Mouse (Mus musculus) lung, adult 2 months (tissue): ENCODE measurements at regions not wholly inside any gene's neighbourhood (a gene's known extent, or its start where the extent isn't known, plus 50 kb on each side); places are given as distances from the start of the nearest gene placed in this dataset.

Source experiments
- DNase-seq: peaks from one replicate; pipeline ENCODE4 v3.0.0; 2022
- H3K4me1 ChIP-seq: fragments of 200-500 bp; 2 replicates; pipeline ENCODE4 v1.6.1; 2011; ENCODE audit warnings: low read length; ENCODE audit not compliant: control insufficient read depth, insufficient read depth
- H3K4me3 ChIP-seq: fragments of 200-500 bp; replicated peaks from 2 replicates; pipeline ENCODE3; 2011; ENCODE audit warnings: low read depth, mild to moderate bottlenecking, control low read depth, low read length; ENCODE audit errors: extremely low read depth
- CTCF ChIP-seq: fragments of 200-500 bp; IDR thresholded peaks from 2 replicates; pipeline ENCODE4 v1.5.1; 2011; ENCODE audit warnings: mild to moderate bottlenecking, low read length, control low read depth; ENCODE audit not compliant: insufficient read depth
- POLR2A ChIP-seq: fragments of 200-500 bp; IDR thresholded peaks from 2 replicates; pipeline ENCODE4 v1.6.1; 2011; ENCODE audit warnings: low read depth, mild to moderate bottlenecking, control low read depth, low read length, borderline replicate concordance; ENCODE audit errors: extremely low read depth
- WGBS: fragments of 180-500 bp; shearing (Covaris S2); methylation state at CpG from one replicate; pipeline ENCODE4 v1.1.7; 2018; 5-methylcytosine and 5-hydroxymethylcytosine counted together

DNA sequence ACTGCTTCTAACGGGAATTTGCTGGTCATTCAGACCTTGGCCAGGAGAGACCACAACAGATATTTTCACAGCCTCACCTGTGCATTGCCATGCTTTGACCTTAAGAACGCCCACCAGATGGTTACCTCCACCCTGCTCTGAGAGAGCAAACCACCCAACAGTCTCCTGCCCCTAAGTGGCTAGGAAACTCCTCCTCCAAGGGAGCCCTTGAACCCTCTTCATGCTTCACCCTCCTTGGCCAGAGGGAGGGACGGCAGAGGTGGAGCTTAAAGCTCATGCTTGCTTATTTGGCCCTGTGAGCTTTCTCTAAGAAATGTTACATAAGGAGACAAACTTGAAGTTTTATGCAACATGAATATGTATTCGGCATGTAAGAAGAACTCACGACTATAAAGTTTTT, 645.0 kb upstream of the Gm19410 start:
- WGBS = 59% methylated on average over 5 of the region's 5 CpGs
- Histone ChIP-seq H3K4me1 (peaks cover 3% of the 10 kb centered on the region), H3K4me3 (no peak overlapping the region)
- DNase-seq = no peak
- TF ChIP-seq POLR2A (no peak), CTCF (no peak)

DNA sequence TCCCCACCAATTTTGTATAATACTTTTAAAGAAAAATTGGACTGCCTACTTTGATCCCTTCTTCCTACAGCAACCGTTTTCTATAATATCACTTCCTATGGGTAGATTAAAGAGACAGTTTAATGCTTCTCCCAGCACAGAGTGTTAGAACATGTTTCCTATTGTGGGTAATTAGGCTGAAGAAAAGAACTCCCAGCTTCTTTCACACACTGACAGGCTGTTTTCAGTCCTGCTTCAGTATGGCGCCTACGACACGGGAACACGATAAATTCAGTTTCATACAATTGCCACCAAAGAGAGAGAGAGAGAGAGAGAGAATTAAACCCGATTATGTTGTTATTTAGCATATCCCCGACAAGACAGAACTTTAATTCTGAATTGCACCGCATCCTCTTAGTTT, 644.5 kb upstream of the Gm19410 start:
- H3K4me3 ChIP-seq = no peak overlapping the region
- peaks cover 3% of the 10 kb centered on the region for H3K4me1 ChIP-seq
- no peak for TF ChIP-seq POLR2A
- TF ChIP-seq CTCF = no peak
- 94% methylated on average over 8 of the region's 8 CpGs for whole genome bisulfite sequencing
- DNase-seq = no peak

DNA sequence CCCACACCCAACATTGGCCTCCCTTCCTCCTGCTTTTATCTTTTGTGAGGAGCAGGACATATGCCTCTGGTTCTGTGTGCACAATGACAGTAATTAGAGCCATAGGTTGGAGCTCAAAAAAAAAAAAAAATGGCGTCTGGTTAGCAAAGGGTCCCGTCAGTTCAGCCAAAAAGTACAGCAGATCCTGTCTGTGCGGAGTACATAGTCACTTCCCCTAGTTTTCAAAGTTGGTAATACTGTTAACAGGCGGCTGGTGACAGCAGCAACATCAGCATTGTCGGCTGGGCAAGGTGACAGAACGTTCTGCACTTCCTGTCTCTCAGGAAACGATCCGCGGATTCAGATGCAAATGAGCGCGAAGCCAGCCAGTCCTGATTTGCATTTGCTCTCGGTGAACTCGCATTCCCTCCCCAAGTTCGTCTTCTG, 642.4 kb upstream of the Gm19410 start:
- Histone ChIP-seq H3K4me1 (peaks cover 3% of the 10 kb centered on the region; the same call in 1 of the 2 replicates), H3K4me3 (no peak overlapping the region)
- TF ChIP-seq CTCF (no peak), POLR2A (no peak)
- no peak for DNase-seq
- WGBS = 12% methylated on average over 14 of the region's 14 CpGs

DNA sequence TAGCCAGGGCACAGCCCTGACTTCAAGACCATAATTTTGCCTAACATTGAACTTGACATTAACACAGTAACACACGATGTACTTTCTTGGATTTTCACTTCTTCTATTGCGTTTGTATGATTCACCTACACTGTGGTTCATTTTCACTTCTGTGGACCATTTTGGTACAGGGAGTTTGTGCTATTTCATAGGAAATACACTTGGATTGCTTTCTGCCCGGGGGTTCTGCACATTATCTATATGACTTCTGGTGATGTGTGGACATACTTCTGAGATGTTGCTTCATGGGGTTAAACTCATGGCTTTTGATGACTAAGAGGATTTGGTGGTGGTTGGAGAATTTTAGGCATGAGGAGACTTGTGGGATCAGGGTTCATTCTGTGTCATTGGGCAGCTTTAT, 640.4 kb upstream of the Gm19410 start:
- 86% methylated on average over 3 of the region's 3 CpGs for WGBS
- DNase-seq = no peak
- H3K4me1 ChIP-seq = peaks cover 3% of the 10 kb centered on the region; the same call in 1 of the 2 replicates
- H3K4me3 ChIP-seq = no peak overlapping the region
- TF ChIP-seq CTCF (no peak), POLR2A (no peak)

DNA sequence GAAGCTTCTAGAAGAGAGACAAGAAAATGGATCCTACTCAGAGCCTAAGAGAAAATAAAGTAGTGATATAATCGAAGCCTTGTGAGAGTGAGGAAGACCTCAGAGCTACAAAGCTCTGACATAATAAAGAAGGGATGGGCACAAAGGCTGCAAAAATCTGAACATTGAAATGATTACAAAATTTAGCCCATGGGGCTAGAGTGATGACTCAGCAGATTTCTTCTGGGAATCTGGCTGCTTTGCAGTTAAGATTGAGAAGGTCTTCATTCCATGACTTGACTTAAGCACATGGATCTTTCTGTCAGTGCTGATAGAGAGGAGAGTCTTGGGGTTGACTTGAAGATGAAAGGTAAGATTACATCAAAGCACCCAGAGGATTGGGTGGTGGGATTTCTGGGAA, 633.3 kb upstream of the Gm19410 start:
- no peak overlapping the region for H3K4me3 ChIP-seq
- DNase-seq = no peak
- H3K4me1 ChIP-seq = no peaks in the 10 kb centered on the region
- 82% methylated on average over 1 of the region's 1 CpGs for WGBS
- TF ChIP-seq POLR2A (no peak), CTCF (no peak)

DNA sequence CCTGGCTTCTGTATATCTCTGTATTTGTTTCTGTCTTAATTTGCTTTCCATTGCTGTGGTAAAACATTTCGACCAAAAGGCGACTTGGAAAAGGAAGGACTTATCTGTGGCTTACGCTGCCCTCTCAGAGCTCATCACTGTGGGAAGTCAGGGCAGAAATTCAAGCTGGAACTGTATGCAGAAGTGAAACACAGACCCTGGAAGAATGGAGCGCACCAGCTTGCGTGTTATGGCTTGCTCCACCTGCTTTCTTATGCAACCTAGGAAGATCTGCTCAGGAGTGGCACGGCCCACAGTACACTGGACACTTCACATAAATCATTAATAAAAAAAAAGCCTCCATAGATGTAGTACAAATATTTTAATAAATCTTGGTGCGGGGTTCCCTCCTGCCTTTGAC, 630.0 kb upstream of the Gm19410 start:
- WGBS = 81% methylated on average over 7 of the region's 7 CpGs
- no peaks in the 10 kb centered on the region for H3K4me1 ChIP-seq
- H3K4me3 ChIP-seq = no peak overlapping the region
- no peak for DNase-seq
- no peak for TF ChIP-seq CTCF
- TF ChIP-seq POLR2A = no peak

DNA sequence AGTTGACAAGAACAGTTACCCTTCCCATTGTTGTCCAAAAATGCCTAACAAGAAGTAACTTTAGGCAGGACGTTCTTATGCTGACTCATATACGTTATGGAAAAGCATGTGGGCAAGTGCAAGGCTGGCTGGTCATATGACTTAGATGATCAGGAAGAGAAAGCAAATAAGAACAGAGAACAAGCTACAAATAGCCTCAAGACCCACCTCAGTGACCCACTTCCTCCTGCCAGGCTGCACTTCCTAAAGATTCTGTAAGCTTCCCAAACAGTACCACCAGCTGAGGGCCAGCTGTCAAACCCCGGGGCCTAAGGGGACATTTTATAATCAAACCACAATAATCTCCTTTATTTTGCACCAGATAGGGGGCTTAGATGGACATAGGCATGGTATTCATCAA, 628.9 kb upstream of the Gm19410 start:
- Histone ChIP-seq H3K4me3 (no peak overlapping the region), H3K4me1 (no peaks in the 10 kb centered on the region)
- no peak for DNase-seq
- no peak for TF ChIP-seq POLR2A
- no peak for TF ChIP-seq CTCF
- WGBS = 70% methylated on average over 3 of the region's 3 CpGs

DNA sequence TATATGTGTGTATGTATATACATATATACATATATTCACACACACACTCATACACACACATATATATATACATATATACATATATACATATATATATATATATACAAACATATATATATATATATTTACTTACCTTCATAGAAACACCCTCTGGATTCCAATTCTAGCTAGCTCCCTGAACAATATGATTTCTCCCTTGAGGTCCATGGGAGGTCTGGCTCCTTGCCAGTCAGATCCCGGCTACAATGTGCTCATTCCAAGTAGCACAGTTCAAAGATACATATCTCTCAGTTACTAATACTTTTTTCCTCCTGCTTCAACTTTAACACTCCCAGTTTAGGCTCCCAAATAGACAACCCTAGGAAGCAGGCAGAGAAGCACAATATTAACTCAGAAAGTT, 624.8 kb upstream of the Gm19410 start:
- no peak overlapping the region for H3K4me3 ChIP-seq
- no peaks in the 10 kb centered on the region for H3K4me1 ChIP-seq
- TF ChIP-seq CTCF (no peak), POLR2A (no peak)
- 36% methylated on average over 1 of the region's 1 CpGs for WGBS
- DNase-seq = no peak

DNA sequence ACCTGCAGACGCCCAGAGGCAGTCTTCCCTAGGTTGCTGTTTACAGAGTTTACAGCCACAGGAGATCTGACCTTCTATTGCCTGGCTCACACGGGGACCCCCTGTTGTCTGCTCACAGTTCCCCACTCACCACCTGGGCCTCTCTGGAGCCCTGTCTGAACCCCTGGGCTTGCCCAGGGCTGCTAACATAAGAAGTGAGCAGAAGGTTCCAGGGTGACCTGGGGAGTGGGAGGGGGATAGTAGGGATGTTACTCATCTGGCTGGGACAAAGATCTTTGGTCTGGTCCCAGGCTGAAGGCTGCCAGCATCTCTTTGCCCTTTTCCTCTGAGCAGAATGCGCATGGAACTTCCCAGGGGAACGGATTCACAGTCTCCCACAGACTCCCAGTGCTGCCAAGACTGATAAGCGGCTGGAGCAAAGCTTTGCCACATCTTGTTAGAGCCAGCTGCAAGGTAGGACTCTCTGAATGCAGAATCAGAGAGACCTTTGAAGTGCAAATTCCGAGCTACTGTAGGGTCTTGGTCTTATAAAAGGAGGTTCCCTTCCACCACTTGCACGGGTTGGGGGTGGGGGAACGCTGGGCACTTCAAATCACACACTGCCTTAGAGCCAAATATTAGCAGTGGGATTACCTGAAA, 622.5 kb upstream of the Gm19410 start:
- TF ChIP-seq POLR2A (no peak), CTCF (no peak)
- no peak for DNase-seq
- WGBS = 37% methylated on average over 8 of the region's 8 CpGs
- no peaks in the 10 kb centered on the region for H3K4me1 ChIP-seq
- H3K4me3 ChIP-seq = no peak overlapping the region

DNA sequence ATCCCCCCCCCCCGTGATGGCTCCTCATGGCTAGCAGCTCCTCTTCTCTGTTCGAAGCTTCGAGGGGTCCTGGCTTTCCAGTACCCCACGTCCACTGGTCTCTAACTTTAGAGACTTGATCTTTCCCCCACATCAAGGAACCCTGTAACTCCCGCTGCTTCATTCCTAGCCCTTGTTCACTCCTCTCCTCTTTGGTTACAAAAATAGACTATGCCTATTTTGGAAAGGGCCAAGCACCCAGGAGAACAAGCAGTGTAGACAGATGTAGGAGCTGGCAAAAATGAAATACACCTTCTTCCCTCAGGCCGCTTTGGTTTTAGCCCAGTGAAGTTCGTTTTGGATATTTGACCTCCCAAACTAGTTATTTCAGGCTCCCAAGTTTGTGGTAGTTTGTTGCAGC, 621.9 kb upstream of the Gm19410 start:
- TF ChIP-seq POLR2A = no peak
- no peak for TF ChIP-seq CTCF
- H3K4me3 ChIP-seq = no peak overlapping the region
- no peaks in the 10 kb centered on the region for H3K4me1 ChIP-seq
- no peak for DNase-seq
- WGBS = 57% methylated on average over 7 of the region's 7 CpGs
